Mouse (Mus musculus): ENCODE measurements around the gene Hmga2.

Gene Hmga2

DNA sequence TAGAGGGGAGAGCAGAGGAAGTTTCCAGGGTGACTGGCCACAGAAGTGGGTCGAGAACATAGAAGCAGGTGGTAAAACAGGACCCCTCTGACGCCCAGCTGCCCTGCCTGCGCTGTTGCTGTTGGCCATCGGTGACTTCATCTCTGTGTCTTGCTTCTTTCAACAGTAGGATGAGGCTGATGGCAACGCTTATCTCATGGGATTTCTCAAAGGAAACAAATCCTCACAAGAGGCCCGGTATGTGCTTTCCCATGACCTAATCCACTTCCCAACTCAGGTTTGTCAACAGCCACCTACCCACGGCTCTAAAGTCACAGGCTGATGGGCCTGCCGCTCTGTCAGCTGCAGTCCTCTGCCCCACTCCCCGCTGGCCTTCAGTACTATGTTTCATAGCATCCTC, 52.3 kb downstream of the Hmga2 start:
- no peak for DNase-seq (ENCODE audit: low spot score)

DNA sequence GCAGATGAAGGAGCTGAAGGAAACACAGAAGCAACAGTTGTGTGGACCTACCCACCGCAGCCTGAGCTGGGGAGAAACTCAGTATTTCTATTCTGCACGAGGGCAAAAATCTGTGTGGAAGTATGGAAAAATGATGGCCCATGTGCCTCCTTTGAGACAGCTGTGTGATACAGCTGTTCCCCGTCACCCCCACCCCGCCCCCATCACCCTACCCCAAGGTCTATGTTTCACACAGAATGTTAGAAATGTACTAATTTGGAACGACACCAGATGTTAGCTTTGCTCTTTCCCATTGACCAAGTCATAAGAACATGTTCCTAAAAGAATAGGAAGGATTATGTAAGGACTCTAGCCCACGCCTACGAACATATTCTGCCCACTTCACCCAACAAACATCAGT, 53.0 kb downstream of the Hmga2 start:
- DNase-seq (ENCODE audit: low spot score): no peak

DNA sequence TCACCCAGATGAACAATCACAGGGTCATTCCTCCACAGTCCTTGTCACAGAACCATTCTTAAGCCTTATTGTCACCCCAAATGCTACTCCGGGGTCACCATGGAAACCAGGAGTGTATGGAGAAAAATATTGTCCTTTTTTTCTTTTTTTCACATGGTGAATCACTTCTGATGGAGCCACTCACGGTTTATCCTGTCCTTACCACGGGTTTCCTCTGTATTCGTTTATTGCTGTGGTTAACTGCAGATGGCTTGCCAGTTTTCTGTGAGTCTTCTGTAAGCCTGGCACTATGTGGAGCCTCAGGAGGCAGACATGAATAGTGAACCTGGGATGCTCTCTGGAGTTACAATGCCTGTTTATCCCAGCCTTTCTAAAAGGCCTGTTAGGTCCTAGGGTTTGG, 53.4 kb downstream of the Hmga2 start:
- DNase-seq (ENCODE audit: low spot score): no peak

DNA sequence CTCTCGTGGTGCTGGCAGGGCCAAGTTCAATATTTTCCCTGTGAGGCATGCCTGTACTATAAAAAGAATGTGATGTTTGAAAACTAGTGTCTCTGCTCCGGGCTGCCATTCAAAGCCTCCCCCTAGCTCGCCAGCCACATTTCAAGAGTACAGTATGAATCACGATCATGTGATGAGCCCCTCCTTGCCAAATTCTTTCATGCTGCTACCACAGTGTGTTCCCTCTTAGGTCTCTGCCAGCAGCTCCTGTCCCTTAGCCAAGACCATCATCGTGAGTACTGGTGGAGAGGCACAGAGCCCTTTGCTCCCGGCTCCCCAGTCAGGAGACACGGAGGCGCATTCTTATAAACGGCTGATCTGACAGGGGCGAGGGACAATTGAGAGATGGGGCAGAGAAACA, 54.2 kb downstream of the Hmga2 start:
- peak; percentile 83 for DNase-seq (ENCODE audit: low spot score)

DNA sequence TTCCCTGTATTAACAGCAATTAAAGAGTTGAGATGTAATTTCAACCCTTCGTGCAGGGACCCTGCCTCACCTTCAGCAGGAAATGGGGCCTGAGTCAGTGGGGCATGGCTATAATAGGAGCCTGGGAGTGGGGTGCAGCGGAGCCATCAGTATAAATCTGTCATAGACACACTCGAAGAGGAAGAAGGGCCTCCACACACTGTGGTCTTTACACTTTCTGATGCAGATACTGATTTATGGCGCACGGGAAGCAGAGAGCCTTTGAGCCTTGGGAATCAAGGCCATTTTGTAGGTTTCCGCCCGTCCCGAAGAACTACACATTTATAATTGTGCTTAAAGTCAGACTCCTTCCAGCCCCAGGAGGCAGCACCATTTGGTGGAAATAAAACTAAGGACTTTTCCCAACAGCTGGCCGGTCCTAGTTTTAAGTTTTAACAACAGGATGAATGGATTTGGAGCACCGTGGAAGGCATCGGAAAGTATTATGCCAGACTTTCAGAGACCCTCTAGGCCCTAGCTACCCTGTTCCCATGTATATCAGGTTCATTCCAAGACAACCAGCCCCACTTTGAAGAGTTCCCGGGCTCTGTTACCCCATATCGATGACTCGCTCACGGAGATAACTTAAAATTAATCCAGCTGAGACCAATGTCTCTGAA, 55.2 kb downstream of the Hmga2 start:
- DNase-seq (ENCODE audit: low spot score): no peak

DNA sequence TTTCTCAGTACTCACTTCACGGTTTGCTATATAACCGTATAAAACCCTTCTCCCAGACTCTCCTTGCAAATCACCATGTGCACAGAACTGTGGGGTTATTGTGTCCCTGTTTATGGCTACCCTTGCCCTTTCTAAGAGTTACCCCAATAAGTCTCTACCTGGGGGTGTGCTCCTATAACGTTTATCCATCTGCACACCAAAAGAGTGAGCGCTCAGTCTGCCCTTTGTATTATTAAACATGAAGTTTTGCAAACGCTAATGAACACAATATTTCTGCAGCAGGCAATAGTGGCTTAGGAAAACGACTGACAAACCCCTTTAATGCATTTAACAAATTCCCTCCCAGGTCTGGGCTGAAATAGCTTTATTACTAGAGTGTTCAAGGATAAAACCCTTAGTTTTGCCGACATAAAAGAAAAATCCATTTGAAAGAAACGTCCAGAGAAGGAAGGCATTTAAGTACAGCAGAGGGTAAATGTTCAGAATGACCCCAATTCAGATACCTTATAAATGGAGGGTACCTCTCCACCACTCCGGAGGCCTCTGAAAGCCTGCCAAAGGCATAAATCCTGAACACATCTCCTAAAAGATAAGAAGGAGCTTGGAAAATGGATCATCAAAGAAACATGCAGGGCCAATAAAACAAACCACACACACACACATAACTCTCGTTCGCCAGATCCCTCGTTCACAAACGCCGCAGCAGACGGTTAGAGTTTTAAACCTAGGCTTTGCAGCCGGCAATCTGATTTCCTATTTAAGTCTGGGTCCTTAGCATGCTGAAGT, 57.3 kb downstream of the Hmga2 start:
- no peak for DNase-seq (ENCODE audit: low spot score)

DNA sequence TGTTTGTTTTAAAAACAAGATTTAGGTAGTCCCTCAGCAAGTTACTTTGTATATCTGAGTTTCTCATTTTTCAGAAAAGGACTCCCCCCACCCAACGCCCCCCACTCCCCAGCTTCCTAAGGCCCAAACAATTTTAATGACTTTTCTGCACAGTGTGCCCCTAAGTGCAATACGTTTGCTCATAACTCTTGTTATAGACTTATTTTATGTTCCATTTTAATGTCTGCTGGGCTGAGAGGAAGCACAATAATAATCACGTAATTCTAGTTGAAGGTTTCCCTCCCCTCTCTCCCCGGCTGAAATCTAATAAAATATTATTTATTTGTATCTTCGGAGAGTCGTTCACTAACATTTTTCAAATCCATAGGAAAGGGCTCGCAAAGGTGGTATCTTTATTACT, 58.1 kb downstream of the Hmga2 start:
- DNase-seq (ENCODE audit: low spot score): no peak

DNA sequence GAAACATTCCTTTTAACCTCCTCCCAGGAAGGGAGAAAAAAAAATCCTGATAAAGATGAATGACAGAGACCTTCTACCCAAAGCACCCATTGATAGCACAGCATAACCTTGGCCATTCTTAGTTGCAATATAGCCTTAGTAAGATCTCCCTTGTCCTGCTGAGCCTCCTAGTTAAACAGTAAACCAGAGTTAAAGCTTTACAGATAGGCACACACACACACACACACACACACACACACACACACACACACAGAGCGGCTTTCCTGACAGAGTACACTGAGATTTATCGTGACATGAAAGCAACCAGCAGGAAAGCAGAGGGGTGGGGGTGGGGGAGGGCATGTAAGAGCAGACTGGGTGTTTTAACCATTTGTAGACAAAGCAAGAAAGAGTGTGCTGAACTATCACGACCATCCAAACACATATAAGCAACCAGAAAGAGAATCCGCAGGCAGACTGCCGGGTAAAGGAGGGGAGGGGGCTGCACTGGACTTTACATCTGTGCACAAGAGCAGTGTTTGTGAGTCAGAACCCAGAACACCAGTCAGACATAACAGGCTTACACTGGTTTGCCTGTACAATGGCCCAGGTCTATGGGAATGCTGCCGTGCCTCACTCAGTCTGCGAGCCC, 58.7 kb downstream of the Hmga2 start:
- no peak for DNase-seq (ENCODE audit: low spot score)

DNA sequence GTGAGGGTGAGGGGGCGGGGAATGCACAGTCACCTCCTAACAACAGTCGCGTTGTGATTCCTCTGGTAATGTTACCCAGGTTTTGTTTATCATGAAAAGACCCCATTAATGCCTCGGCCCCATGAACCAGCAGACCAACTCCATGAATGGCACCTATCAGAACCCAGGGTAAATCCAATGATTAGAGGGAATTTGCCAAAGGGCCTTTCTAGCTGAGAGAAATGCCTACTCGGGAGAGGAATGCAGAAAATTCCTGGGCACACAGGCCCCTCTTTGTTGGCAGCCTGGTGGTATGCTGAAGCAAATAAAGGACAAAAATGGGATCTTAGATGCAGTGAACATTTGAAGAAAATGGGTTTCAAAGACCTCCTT, 59.2 kb downstream of the Hmga2 start:
- DNase-seq (ENCODE audit: low spot score): no peak

DNA sequence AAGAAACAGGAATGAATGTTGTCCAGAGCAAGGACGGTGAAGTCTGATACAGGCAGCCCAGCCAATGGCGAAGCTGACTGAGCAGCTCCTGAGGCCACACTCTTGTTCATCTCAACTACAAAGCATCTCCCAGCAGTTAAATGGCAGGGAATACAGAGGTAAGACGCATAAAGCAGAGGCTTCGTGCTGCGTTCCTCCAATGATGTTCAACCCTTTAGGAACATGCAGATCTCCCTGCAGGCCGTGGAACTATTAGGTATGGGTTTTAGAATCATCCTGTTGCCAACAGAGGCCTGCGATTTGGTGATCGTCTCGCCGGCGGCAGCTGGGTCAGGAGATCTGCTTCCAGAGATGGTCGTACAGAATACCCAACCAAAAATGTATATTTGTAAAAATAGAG, 59.6 kb downstream of the Hmga2 start:
- no peak for DNase-seq (ENCODE audit: low spot score)

DNA sequence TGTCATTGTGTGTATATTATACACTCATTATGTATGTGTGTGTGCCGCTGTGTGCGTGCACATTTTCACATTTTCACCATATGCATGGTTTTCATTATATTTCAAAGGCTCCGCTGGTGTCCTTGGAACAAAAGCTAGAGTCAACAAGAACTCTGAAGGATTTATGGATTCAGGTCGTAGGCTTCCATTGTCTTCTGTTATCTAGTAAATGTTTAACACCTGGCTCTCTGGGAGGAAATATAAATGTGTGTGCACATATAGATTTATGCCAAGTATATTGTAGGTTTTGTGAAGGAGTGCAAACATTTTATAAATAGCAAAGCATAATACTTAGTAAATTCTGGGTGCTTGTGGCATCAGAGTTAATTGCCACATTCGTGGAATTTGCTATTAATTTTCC, 64.1 kb downstream of the Hmga2 start:
- no peak for DNase-seq (ENCODE audit: low spot score)

DNA sequence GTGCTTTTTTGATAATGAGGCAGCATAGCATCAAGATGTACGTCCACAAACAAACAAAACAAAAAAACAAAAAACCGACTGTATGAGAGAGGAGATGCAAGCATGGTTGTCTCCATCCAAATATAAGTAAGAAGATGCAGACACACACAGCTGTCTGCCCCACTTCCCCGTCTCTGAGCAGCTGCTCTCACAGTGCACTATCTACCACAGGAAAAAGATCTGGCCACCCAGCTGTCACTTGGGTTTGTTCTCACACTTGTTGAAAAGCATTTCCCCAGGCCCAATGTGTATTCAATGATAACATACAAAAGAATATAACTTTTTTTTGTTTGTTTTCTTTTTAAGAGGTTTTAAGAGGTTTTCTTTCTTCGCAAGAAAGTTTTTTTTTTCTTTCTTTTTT, 65.3 kb downstream of the Hmga2 start:
- DNase-seq (ENCODE audit: low spot score): no peak

DNA sequence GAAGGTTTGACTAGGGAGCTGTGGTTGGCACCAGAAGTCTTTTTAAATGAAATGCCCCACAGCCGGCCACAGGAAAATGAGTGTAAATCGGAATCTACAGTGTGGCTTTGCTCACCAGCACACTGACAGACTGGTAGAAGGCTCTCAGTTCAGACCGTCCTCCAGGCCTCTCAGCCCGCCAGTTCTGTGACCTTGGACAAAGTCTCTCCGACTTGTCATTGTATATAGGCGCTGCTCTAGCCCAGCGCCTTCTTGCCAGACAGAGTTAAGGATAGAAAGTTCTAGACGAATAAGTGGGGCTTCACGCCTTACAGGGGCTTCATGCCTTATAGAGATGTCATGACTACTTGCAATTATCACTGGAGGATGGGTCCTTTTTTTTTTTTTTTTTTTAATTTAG, 67.1 kb downstream of the Hmga2 start:
- no peak for DNase-seq (ENCODE audit: low spot score)

DNA sequence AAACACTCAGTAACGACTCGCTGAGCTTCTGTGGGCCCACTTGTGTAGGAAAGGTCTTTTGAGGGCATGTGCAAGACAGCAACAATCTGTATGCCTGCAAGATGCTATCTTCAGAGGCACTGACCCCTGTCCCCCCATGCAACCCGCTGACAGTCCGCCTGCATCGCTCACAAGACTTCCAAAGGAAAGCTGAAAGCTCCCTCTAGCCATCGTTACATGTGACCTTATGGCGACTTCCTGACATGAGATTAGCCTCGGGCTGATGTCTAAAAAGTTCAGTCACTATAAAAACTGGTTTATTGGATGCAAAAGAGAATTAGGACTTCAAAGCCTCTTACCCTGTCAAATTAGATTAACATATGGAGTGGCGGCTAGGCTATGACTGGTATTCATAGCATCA, 69.0 kb downstream of the Hmga2 start:
- no peak for DNase-seq (ENCODE audit: low spot score)

DNA sequence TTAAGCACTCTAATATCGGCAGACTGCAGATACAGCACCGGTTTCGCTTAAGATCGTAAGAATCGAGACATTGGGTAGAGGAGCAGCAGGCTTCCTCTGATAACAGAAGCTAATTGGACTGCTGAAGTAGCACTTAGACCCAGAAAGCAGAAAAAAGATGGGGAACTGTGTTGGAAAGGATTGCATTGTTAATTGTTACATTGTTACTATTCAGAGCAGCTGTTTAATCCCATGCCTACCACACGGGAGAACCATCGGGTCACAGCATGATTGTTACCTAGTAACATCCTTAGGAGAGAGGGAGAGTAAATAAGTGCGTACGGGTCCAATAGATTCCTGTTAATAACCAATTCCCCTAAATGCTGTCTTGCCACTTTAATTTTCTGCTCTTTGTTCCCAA, 70.2 kb downstream of the Hmga2 start:
- DNase-seq (ENCODE audit: low spot score): no peak

DNA sequence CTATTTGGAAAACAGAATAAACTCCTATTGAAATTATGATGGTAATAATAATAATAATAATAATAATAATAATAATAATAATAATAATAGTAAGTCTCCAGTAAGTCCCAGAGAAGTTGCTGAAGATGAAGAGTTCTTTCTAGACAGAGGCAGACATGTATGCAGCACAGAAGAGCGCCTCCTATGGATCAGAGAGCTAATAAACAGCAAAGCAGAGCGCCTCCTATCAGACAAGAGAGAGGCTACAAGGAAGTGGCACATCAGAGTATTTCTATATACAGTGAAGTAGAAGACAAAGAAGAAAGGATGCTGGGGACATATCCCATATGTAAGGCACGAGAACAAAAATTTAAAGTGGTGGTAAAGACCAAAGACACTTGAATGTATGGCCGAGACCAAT, 70.9 kb downstream of the Hmga2 start:
- DNase-seq (ENCODE audit: low spot score): no peak

DNA sequence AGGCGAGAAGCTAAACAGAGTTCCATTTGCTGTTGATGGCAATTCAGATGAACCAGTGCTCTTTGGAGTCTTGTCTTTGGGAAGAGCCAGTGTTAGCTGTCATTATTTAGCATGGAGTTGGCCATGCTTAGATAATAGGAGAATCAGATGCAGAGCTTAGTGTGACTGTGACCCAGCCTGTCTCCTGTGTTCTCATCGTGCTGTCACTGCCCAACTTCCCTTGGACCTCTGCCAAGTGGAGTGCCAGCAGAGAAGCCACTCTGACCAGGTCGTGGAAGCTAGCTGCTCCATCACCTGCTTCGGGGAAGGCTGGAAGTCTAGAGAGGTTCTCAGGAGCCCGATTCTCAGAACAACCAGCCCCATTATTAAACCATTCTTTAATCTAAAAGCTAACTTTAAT, 73.3 kb downstream of the Hmga2 start:
- DNase-seq (ENCODE audit: low spot score): peak; percentile 14

DNA sequence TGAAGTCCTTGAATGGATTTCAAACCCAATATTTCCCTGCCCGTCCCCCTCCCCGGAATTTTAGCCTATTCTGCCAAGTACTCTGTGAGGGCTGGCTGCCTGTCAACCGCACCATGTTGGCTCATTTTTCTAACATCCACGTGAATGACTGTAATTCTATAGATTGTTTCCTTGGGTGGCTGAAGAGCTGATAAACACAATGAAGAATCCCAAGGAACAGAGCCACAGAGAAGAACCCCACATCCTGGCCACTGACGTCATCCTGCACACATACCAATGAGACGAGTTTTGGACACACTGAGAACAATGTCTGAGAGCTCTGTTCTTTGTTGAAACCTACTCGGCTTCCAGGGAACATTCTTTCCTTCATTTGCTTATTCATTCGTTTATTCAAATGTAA, 74.5 kb downstream of the Hmga2 start:
- DNase-seq (ENCODE audit: low spot score): peak; percentile 16

DNA sequence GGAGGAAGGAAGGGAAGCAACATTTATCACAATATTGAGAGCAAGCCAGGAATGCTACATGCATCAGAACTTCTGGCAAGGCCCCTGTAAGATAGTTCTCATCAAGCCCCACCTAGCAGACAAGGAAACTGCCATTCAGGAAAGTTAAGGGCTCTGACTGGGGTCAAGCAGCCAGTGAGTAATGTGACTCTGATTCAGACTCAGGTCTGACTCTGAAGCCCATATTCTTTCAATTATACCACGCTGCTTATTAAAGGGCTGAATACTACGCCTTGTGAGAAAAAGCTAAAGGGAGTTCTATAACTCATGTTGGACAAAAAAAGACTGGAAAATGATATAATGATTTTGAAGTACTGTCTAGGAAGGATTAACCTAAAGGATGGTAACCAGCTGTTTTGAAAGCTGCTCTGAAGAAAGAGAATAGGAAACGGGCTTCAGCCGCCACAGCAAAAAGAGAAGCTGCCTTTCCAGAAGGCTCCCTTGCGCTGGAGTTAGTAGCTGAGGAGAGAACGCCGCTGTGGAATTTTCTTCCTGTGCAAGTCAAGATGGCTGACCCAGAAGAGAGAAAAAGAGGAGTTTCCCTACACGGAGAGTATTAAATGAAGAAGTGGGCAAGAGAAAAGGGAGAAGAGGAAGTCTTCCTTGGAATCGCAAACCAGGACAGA, 76.3 kb downstream of the Hmga2 start:
- DNase-seq (ENCODE audit: low spot score): no peak

DNA sequence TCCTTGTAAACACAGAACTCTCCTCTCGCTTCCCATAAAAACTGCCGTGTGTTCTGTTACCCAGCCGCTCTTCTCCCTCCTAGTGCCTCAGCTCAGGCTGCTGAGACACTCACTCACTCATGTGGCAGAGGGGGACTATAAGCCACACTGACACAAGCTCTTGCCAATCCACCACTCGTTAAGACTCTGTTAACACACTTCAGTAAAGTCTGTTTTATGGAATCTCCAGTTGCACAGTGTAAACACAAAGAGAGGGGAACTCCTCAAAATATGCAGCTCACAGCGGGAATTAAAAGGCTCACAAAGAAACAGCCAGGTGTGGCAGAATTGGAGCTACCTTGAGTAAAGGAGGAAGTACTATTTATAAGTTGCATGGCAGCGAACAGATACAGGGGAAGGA, 77.5 kb downstream of the Hmga2 start:
- DNase-seq (ENCODE audit: low spot score): no peak

DNA sequence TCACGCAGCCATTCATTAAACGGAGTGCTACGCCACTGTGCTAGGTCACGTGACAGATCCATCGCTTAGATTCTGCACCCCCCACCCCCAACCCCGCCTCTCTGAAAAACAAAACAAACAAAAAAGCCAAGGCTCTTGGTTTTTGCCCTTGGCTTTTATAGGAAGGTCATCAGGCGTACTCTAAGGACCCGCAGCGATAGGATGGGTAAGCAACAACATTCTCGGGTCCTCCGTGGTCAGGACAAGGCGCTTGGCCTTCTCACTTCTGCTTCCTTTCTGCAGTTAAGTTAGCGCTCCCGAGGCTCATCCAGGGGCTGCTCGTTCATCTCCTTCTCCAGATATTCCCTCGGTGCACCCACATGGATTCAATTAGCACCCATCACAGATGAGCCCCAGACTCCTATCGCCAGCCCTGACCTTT, 79.0 kb downstream of the Hmga2 start:
- no peak for DNase-seq (ENCODE audit: low spot score)

DNA sequence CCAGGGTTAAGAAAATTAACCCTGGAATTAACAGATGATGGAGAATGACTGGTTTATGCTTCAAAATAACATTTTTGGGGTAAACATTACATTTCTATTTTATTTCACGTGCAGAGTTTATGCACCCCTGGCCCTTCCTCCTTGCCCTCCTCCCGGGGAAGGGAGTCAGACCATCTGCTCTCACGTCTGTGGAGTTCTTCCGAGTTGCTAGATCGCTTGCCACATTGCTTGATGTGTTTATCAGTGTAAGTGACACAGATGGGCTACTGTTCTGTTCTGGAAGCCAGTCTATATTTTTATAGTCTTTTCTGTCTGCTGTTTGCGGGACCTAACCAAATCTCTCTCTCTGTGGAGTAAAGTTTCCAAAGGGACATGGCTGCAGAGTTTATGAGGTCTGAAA, 80.7 kb downstream of the Hmga2 start:
- DNase-seq (ENCODE audit: low spot score): no peak

DNA sequence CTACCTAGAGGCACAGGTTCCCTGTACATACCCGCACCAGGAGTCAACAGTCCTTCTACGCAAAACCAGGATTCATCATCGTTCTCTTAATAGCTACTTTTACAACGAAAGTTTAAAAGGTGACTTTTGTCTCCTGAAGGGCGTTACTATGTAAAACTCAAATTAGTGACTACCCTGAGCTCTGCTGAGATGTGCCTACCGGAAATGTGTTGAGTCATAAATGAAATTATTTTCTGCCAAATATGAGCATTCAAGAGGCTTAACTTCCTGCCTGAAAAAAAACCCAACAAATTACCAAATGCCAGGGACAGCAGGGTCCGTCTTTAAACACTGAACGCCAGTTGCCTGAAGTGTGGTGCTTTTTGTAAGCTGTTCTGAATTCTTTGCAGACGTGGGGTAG, 81.5 kb downstream of the Hmga2 start:
- DNase-seq (ENCODE audit: low spot score): no peak
